Mouse (Mus musculus) heart, embryonic 15.5 days (tissue): ENCODE measurements around the gene Tcl1. TPM values are rescaled to one million over a fixed set of nuclear protein-coding genes. Genes with fewer than 3 reads are reported as not detected.
A peak's percentile ranks its signal among the peaks of the same experiment; 100 is the strongest.

Experiments
- ATAC-seq: fragments of 200-750 bp; cut with Nextera tagmentation; replicated peaks from 2 replicates; pipeline ENCODE4 v1.8.0; 2017; ENCODE audit warnings: low read depth, moderate TSS enrichment; ENCODE audit not compliant: insufficient number of reproducible peaks, insufficient read depth, low FRiP score
- H3K27ac ChIP-seq: fragments of 300-500 bp; sonication (generic); 2 replicates; pipeline ENCODE4 v1.5.1; 2015; ENCODE audit warnings: mild to moderate bottlenecking, inconsistent platforms
- H3K27me3 ChIP-seq: fragments of 300-500 bp; sonication (generic); 2 replicates; pipeline ENCODE4 v1.6.1; 2015; ENCODE audit warnings: inconsistent platforms
- H3K36me3 ChIP-seq: fragments of 300-500 bp; sonication (generic); 2 replicates; pipeline ENCODE4 v1.6.1; 2015; ENCODE audit warnings: mild to moderate bottlenecking, inconsistent platforms
- H3K4me1 ChIP-seq: fragments of 300-500 bp; sonication (generic); replicated peaks from 2 replicates; pipeline ENCODE4 v1.6.1; 2015; ENCODE audit warnings: inconsistent platforms
- H3K4me2 ChIP-seq: fragments of 300-500 bp; sonication (generic); 2 replicates; pipeline ENCODE4 v1.6.1; 2015; ENCODE audit warnings: inconsistent platforms, mild to moderate bottlenecking, moderate library complexity
- H3K4me3 ChIP-seq: fragments of 300-500 bp; sonication (generic); 2 replicates; pipeline ENCODE4 v1.5.1; 2015; ENCODE audit warnings: mild to moderate bottlenecking, inconsistent platforms
- H3K9ac ChIP-seq: fragments of 300-500 bp; sonication (generic); 2 replicates; pipeline ENCODE4 v1.6.1; 2015; ENCODE audit warnings: mild to moderate bottlenecking, inconsistent platforms
- H3K9me3 ChIP-seq: fragments of 300-500 bp; sonication (generic); replicated peaks from 2 replicates; pipeline ENCODE4 v1.6.1; 2016; ENCODE audit warnings: inconsistent platforms
- WGBS: fragments of 180-500 bp; shearing (Covaris S2); methylation state at CpG from one replicate; pipeline ENCODE4 v1.1.7; 2015; ENCODE audit warnings: mixed read lengths; 5-methylcytosine and 5-hydroxymethylcytosine counted together
- polyA plus RNA-seq: library from polyadenylated mRNA; unstranded; fragments of >200 nt; fragmentation: Nextera tagmentation; extraction: Ambion mirVana; gene quantifications from 2 replicates; pipeline ENCODE4 v1.2.1, GENCODE M21; 2015

The Tcl1 gene
- polyA plus RNA-seq, result not detected in 2 replicates

- no peak within 1 kb of the TSS for H3K4me3 ChIP-seq
- no peak within 1 kb of the TSS for H3K4me2 ChIP-seq
- H3K9me3 ChIP-seq, result no peaks in the 10 kb centered on the region
- no peaks in the 10 kb centered on the region for H3K27me3 ChIP-seq
- H3K27ac ChIP-seq, result no peak within 1 kb of the TSS
- ATAC-seq, result no peak
- WGBS, result 82% methylated on average over 22 of the region's 22 CpGs
- H3K4me1 ChIP-seq, result no peaks in the 10 kb centered on the region
- no peak within 1 kb of the TSS for H3K9ac ChIP-seq
- H3K36me3 ChIP-seq, result no peaks in the 10 kb centered on the region
Measured at GRCm38 (mm10) chr12:105222601-105223319, at the start of gene Tcl1. TSS of gene Tcl1 (minus strand) at chr12:105222793.

- 44% methylated on average over 17 of the region's 17 CpGs for WGBS
- H3K4me3 ChIP-seq, result no peak overlapping the region
- no peaks in the 10 kb centered on the region for H3K4me1 ChIP-seq
- no peak overlapping the region for H3K4me2 ChIP-seq
- no peaks in the 10 kb centered on the region for H3K36me3 ChIP-seq
- no peak overlapping the region for H3K9ac ChIP-seq
- H3K27me3 ChIP-seq, result 0 out of 2 replicates have a peak, but pooled peaks cover 6% of the 10 kb centered on the region
- ATAC-seq, result no peak
- H3K27ac ChIP-seq, result no peak overlapping the region
- H3K9me3 ChIP-seq, result no peaks in the 10 kb centered on the region
Measured at GRCm38 (mm10) chr12:105271016-105271965, 48.7 kb upstream of the Tcl1 start.

DNA sequence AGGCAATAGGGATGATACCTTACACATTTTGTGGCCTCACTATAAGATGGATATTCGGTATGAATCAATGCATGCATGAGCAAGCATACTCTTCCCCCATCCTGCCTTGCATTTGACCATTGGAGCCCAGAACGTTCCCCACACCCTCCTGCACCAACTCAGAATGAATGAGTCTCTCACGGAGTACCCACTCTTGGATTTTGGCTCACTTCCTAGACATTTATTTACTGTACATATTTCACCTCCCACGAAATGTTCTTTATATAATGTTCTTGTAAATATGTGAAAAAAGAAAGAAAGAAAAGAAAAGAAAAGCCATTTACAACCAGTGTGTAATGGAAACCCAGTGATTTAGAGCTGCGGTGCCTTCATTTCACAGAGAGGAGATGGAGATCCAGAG lies 44.5 kb upstream of the Tcl1 start:
- H3K4me1 ChIP-seq, result no peaks in the 10 kb centered on the region
- H3K4me3 ChIP-seq, result no peak overlapping the region
- no peaks in the 10 kb centered on the region for H3K36me3 ChIP-seq
- H3K27me3 ChIP-seq, result no peaks in the 10 kb centered on the region
- H3K9me3 ChIP-seq, result no peaks in the 10 kb centered on the region
- ATAC-seq, result no peak
- H3K27ac ChIP-seq, result no peak overlapping the region
- 67% methylated on average over 5 of the region's 5 CpGs for WGBS
- no peak overlapping the region for H3K4me2 ChIP-seq
- no peak overlapping the region for H3K9ac ChIP-seq

- H3K27ac ChIP-seq, result no peak overlapping the region
- no peak overlapping the region for H3K4me3 ChIP-seq
- H3K9ac ChIP-seq, result no peak overlapping the region
- H3K4me1 ChIP-seq, result no peaks in the 10 kb centered on the region
- no peaks in the 10 kb centered on the region for H3K36me3 ChIP-seq
- H3K4me2 ChIP-seq, result no peak overlapping the region
- 2% methylated on average over 3 of the region's 3 CpGs for WGBS
- ATAC-seq, result no peak
- no peaks in the 10 kb centered on the region for H3K9me3 ChIP-seq
- H3K27me3 ChIP-seq, result no peaks in the 10 kb centered on the region
Measured at GRCm38 (mm10) chr12:105266096-105266495, 43.5 kb upstream of the Tcl1 start.

DNA sequence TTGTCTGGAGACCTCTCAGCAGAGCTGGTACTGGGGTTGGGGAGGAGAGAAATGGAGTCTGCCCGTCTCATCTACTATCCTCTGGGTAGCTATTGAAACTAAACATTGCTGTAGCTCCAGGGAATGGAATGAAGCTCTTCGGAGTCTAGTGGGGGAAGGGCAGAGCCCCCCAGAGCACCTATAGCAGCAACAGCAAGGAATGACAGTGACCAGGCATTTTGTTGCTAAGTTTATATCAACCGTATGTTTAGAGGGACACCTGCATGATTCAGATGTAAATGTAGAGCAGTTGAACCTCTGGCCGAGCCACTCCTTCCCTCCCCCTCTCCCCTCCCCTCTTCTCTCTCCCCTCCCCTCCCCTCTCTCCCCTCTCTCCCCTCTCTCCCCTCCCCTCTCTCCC lies 36.6 kb upstream of the Tcl1 start:
- no peak for ATAC-seq
- Histone ChIP-seq H3K4me3 (no peak overlapping the region), H3K4me2 (no peak overlapping the region), H3K27ac (no peak overlapping the region), H3K36me3 (no peaks in the 10 kb centered on the region), H3K27me3 (no peaks in the 10 kb centered on the region), H3K9me3 (no peaks in the 10 kb centered on the region), H3K9ac (no peak overlapping the region), H3K4me1 (no peaks in the 10 kb centered on the region)
- 38% methylated on average over 4 of the region's 4 CpGs for WGBS

GRCm38 (mm10) chr12:105258787-105259186 lies 36.2 kb upstream of the Tcl1 start:
- H3K9ac ChIP-seq, result no peak overlapping the region
- H3K27me3 ChIP-seq, result no peaks in the 10 kb centered on the region
- no peak overlapping the region for H3K27ac ChIP-seq
- H3K4me1 ChIP-seq, result no peaks in the 10 kb centered on the region
- WGBS, result 8% methylated on average over 9 of the region's 9 CpGs
- no peaks in the 10 kb centered on the region for H3K36me3 ChIP-seq
- no peak overlapping the region for H3K4me2 ChIP-seq
- no peaks in the 10 kb centered on the region for H3K9me3 ChIP-seq
- ATAC-seq, result no peak
- no peak overlapping the region for H3K4me3 ChIP-seq

DNA sequence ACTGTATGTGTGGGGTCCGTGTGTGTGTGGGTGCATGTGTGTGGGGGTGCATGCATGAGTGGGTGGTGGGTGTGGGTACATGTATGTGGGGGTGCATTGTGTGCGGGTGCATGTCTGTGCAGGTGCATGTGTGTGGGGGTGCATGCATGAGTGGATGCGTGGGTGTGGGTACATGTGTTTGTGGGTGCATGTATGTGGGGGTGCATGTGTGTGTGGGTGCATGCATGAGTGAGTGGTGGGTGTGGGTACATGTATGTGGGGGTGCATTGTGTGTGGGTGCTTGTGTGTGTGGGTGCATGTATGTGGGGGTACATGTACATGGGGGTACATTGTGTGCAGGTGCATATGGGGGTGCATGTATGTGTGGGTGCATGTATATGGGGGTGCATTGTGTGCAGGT lies 31.2 kb upstream of the Tcl1 start:
- peaks cover 4% of the 10 kb centered on the region for H3K27me3 ChIP-seq
- H3K4me2 ChIP-seq, result no peak overlapping the region
- H3K9me3 ChIP-seq, result no peaks in the 10 kb centered on the region
- H3K4me3 ChIP-seq, result no peak overlapping the region
- no peaks in the 10 kb centered on the region for H3K36me3 ChIP-seq
- ATAC-seq, result no peak
- no peak overlapping the region for H3K27ac ChIP-seq
- 91% methylated on average over 3 of the region's 3 CpGs for WGBS
- 0 out of 2 replicates have a peak, but pooled peaks cover 1% of the 10 kb centered on the region for H3K4me1 ChIP-seq
- no peak overlapping the region for H3K9ac ChIP-seq

GRCm38 (mm10) chr12:105248763-105249233 lies 26.2 kb upstream of the Tcl1 start:
- Histone ChIP-seq H3K4me1 (0 out of 2 replicates have a peak, but pooled peaks cover 7% of the 10 kb centered on the region), H3K4me2 (peak overlapping the region; percentile 39; the same call in 1 of the 2 replicates), H3K36me3 (no peaks in the 10 kb centered on the region), H3K9me3 (no peaks in the 10 kb centered on the region), H3K27ac (no peak overlapping the region), H3K4me3 (no peak overlapping the region), H3K27me3 (peaks cover 8% of the 10 kb centered on the region), H3K9ac (no peak overlapping the region)
- no peak for ATAC-seq
- 5% methylated on average over 9 of the region's 9 CpGs for WGBS

GRCm38 (mm10) chr12:105239060-105239459 lies 16.5 kb upstream of the Tcl1 start:
- no peak overlapping the region for H3K4me2 ChIP-seq
- no peaks in the 10 kb centered on the region for H3K9me3 ChIP-seq
- no peak overlapping the region for H3K4me3 ChIP-seq
- H3K36me3 ChIP-seq, result no peaks in the 10 kb centered on the region
- no peak overlapping the region for H3K9ac ChIP-seq
- no peak for ATAC-seq
- H3K4me1 ChIP-seq, result no peaks in the 10 kb centered on the region
- 81% methylated on average over 9 of the region's 9 CpGs for WGBS
- no peak overlapping the region for H3K27ac ChIP-seq
- no peaks in the 10 kb centered on the region for H3K27me3 ChIP-seq

GRCm38 (mm10) chr12:105235091-105235490 lies 12.5 kb upstream of the Tcl1 start:
- H3K27me3 ChIP-seq, result no peaks in the 10 kb centered on the region
- 68% methylated on average over 3 of the region's 3 CpGs for whole genome bisulfite sequencing
- no peaks in the 10 kb centered on the region for H3K4me1 ChIP-seq
- no peaks in the 10 kb centered on the region for H3K9me3 ChIP-seq
- no peak for ATAC-seq
- no peak overlapping the region for H3K9ac ChIP-seq
- H3K36me3 ChIP-seq, result no peaks in the 10 kb centered on the region
- no peak overlapping the region for H3K4me2 ChIP-seq
- H3K27ac ChIP-seq, result no peak overlapping the region
- no peak overlapping the region for H3K4me3 ChIP-seq

DNA sequence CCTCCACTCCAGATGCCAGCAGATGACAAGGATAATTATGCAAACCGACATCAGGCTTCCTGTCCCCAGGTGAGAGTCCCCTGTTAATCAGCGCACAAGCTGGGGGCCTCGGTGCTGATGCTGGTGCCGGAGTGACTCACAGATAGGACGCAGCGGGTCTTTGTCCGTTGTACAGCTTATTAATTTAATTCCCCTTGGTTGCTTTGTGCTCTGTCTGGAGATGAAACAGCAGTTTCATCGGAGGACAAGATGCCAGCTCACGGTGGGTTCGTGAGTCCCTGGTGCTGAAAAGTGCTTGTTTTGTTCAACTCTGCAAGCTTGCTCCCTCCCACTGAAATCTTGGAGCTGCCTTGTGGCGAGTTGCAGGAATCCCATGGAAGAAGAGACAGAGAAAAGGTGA lies 11.8 kb upstream of the Tcl1 start:
- WGBS, result 60% methylated on average over 11 of the region's 11 CpGs
- H3K4me1 ChIP-seq, result no peaks in the 10 kb centered on the region

More for the DNA sequence above, 11.8 kb upstream of the Tcl1 start:
- no peaks in the 10 kb centered on the region for H3K9me3 ChIP-seq
- no peaks in the 10 kb centered on the region for H3K27me3 ChIP-seq
- no peak overlapping the region for H3K27ac ChIP-seq
- H3K4me2 ChIP-seq, result no peak overlapping the region
- no peak overlapping the region for H3K9ac ChIP-seq
- no peak for ATAC-seq
- no peak overlapping the region for H3K4me3 ChIP-seq
- H3K36me3 ChIP-seq, result no peaks in the 10 kb centered on the region
